Mouse (Mus musculus): Measurements from ENCODE around the gene Gm2a.
A peak's percentile ranks its signal among the peaks of the same experiment; 100 is the strongest.

The Gm2a gene

DNA sequence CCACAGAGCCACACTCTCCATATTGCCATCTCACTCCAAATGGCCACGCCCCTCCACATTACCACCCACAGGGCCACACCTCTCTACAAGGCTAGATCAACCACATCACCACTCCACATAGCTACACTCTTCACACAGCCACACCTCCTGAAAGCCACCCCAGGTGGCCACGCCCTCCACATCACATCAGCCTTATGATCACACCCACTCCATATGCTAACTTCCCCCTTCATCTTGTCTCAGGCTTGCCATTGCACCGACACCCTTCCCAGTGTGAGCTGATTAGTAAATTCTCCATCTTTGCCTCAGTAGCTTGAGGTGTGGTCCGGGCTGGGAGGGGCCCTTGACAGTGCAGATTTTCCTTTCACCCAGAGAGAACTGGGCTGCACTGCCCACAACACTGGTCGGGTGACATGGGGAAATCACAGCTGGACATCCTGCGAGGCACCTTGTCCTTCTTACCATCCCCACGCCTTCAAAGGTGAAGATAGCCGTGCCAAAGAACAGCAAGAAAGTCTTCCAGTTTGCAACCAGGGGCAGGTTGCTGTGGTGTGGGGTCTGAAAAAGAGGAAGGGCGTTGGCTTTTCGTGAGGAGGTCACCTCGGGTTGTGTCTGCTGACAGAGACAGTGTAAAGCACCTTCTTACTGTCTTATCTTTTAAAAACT, 33.3 kb downstream of the Gm2a start:
- no peak for DNase-seq (ENCODE audit: low read depth, low spot score)

DNA sequence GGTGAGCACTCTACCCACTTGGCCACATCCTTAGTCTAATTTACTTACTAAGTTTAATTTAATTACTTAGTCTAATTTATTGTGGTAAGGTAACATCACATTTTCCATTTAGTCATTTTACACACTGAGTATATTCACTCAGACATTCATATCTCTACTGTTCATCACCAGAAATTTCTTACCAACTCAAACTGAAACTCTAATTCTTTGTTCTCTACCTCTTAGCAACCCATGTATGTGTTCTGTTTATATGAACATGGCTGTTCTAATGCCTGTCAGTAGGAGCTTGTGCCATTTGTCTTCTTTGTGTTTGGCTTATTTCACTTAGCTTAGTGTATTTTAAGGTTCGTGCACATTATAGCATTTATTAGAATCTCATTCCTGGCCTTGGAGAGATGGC, 34.0 kb downstream of the Gm2a start:
- DNase-seq (ENCODE audit: low read depth, low spot score) = no peak

DNA sequence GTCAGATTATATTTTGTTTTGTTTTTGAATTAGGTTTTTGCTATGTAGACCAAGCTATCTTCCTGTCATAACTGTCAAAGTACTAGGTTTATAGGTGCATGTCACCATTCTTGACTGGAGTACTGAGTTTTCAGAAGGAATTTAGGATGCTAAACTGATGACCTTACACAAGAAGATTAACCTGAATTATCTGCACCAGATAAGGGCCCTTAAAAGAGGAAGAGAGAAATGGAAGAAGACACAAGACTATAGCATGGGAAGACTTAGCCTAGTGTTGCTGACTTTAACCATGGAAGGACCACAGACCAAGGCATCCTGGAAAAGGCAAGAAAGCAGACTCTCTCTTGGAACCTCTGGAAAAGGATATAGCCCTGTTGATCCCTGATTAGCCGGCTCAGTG, 35.3 kb downstream of the Gm2a start:
- no peak for DNase-seq (ENCODE audit: low read depth, low spot score)

DNA sequence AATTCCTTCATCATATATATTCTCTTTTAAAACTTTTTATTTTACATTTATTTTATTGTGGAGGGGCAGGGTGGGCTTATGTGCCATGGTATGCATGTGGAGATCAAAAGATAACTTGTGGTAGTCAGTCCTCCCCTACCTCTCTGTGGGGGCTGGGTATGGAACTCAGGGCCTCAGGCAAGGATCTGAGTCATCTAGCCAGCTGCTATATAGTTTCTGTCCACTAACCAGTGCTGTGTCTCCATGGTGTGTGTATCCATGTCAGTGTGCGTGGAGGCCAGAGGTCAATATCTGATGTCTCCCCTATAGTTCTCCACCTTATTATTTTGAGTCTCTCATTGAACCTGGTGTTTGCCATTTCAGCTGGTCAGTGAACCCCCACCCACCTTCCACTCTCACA, 36.5 kb downstream of the Gm2a start:
- DNase-seq (ENCODE audit: low read depth, low spot score) = peak; percentile 61

DNA sequence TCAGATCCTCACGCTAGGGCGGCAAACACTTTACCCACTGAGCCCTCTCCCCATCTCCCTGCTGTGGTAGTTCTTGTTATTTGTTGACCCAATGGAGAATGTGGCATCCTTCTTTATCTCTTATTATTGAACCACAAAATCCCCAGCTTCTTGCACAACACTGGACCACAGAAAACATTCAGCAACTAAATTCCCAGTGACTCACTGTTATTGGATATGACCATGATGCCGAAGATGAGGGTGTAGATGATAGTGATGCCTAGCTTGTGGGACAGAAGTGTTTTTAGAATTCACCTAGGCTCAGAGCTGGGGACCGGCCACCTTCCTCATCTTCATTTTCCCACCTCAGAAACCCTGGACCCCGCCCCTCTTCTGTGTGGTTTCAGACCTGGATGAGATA, 37.0 kb downstream of the Gm2a start:
- DNase-seq (ENCODE audit: low read depth, low spot score) = peak; percentile 73

DNA sequence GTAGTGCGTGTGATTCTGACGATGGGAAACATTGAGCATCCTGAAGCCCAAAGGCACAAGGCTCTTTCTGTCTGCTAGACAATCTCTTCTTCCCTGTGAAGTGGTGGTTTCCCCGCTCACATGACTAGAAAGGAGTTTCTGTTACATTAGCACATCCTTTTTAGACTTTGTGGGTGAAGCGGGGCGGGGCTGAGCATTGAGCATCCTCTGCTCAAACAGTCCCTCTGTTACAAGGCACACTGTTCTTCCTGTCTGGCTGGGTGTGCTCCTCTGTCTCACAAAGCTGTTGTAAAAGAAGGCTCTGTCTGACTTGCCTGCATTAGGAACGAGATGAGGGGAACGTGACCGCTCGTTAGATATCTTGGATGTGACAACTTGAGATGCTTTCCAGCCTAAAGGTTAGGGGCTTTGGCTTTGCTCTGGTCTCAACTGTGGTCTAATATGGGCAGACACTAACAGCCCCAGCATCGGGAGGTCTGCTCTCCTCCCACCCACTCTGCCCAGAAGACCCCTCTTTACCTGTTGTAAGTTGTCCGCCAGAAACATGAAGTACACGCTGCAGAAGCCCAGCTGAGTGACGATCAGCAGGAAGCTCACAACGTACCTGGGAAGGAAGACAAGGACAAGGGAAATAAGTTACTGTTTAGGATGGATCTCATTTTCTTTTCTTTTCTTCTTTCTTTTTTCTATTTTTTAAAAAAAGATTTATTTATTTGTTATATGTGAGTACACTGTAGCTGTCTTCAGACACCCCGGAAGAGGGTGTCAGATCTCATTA, 39.0 kb downstream of the Gm2a start:
- DNase-seq (ENCODE audit: low read depth, low spot score) = no peak

DNA sequence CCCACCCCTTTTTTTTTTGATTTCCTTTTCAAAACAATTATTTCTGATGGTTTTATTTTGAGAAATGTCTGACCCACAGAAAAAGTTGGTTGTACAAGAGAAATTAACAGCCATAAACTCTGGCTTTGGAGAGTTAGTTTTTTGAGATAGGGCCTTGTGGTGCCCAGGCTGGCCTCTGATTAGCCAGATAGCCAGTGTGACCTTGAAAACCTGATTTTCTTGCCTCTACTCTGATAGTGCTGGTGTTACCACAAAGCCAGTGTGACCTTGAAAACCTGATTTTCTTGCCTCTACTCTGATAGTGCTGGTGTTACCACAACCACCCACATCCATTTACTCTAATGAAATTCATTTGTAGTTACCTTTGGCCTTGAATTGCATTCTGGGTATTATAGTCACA, 39.7 kb downstream of the Gm2a start:
- no peak for DNase-seq (ENCODE audit: low read depth, low spot score)

DNA sequence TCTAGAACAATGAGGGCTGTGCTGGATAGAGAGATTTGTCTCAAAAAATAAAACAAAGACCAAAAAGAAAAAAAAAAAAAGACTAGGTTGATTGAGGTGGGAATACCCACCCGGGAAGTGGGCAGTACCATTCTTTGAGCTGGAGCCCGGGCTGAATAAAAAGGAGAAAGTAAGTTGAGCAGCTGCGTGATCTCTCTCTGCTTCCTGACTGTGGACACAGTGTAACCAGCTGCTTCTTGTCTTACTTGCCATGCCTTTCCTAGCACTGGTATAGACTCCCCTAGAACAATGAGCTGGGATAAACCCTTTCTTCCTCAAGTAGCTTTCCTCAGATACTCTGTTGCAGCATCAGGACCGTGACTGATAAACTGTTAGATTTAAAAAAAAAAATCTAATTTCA, 43.6 kb downstream of the Gm2a start:
- DNase-seq (ENCODE audit: low read depth, low spot score) = no peak

DNA sequence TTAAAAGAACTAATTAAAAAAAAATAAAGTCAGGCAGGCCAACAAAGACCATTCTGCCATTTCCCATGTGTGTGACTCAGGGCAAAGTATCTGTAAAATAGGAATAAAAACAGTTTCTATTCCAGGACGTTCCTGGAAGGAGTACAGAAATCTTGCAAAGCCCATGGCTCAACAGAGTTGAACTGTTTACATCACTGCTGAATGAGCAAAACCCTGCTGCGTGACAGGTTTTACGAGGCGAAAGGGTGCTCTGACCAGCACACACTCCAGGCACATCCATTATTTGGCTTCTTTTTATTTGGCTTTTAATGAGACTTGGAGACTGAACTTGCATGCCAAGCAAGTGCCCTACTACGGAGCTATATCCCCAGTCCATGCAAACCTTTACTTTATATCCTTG, 46.1 kb downstream of the Gm2a start:
- no peak for DNase-seq (ENCODE audit: low read depth, low spot score)

DNA sequence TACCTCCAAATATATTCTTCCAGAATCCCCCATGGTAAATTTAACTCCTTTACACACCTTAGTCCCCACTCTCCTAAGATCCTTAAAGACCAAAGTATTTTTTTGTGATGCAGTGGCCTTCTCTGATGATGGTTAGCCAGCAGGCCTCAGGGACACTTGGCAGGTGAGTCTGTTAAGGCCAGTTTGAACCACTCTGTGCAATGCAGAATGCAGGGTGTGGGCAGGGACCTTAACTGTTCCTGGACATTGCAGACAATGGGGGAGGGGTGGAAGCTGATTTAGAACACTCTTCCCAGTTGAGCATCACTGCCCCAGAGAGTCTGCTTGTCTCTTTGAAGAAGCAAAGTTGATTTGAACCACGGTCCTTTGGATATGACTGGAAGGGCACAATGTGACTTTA, 48.9 kb downstream of the Gm2a start:
- no peak for DNase-seq (ENCODE audit: low read depth, low spot score)

DNA sequence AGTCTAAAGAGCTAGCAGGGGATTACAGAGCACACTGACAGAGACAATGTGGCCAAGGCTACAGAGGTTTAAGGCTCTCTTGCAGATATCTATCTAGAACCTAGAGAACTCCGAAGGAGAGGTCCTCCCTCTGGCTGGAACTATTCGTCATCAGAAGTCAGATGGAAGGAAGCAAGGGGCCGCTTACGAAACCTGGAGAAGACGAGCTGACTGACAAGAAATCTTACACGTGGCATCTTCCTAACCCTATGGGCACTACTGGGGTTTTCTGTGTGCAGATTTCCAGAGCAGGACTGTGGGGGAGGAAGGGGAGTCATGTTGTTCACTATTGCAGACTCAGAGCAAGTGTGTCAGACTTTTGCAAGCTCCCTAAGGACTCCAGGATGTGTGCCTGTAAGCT, 49.5 kb downstream of the Gm2a start:
- DNase-seq (ENCODE audit: low read depth, low spot score) = no peak

DNA sequence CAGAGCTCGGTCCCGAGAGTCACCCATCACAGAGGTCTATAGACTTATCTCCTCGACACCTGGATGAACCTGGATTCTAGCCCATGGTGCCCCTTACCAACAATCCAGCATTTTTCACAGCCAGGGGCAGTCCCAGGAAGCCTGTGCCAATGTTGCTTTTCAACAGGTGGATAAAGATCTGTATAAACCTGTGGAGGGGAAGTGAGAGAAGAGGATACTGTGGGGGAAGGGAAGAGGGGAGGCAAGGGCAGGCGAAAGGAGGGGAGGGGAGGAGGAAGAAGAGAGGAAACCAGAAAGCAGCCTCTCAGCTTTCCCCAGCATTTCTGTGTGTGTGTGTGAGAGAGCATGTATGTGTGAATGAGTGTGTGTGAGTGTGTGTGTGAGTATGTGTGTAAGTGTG, 50.5 kb downstream of the Gm2a start:
- DNase-seq (ENCODE audit: low read depth, low spot score) = no peak

DNA sequence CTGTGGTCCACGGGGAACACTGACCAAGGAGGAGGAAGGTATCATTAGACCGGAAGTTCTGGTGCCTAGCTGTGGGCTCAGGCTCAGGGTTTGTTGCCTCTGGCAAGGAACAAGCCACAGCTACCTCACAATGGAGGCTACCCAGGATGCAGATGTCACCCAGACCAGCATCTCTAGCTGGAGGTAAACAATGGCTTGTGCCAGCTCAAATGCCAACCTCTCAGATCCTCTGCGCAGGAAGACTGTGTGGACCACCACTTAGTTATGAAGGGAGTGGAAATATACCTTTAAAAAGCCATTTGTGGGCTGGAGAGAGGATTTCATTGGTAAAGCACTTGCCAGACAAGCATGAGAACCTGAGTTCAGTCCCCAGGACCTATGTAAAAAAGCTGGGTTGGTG, 53.7 kb downstream of the Gm2a start, which contains the start of gene Slc36a3:
Gene Slc36a3 (minus strand): TSS at position 101 of the 400 bp plus-strand sequence.
- no peak for DNase-seq (ENCODE audit: low read depth, low spot score)

DNA sequence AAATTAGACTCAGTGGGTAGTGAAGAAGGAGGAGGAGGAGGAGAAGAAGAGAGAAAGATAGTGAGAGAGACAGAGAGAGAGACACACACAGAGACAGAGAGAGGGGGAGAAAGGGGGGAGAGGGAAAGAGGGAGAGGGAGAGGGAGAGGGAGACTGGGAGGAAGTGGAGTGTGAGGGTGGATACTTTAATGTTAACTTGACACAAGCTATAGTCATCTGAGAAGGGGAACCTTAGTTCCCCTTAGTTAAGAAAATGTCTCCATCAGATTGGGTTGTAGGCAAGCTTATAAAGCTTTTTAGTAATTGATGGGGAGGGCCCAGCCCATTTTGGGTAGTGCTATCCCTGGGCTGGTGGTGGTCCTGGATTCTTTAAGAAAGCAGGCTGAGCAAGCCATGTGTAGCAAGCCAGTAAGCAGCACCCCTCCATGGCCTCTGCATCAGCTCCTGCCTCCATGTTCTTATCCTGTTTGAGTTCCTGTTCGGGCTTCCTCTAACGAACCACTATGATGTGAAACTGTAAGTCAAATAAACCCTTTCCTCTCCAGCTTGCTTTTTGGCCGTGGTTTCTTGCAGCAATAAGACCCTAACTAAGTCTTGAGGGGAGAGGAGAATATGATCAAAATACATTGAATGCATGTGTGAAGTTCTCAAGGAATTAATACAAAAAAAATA, 56.6 kb downstream of the Gm2a start:
- no peak for DNase-seq (ENCODE audit: low read depth, low spot score)

DNA sequence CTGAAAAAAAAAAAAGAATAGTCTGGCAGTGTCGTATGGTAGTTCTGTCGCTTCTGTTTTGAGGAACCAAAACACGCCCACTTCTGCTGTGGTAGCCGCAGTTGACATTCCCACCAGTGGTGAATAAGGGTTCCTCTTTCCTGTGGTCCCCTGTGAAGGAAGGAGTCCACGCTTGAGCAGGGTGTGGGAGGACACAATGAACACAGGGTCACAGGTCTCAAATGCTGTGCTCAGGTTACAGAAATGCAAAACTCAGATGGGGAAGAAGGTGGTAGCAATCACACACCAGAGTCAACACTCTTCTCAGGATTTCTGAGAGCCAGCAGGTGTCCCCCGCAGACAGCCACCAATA, 57.1 kb downstream of the Gm2a start:
- DNase-seq (ENCODE audit: low read depth, low spot score) = no peak

DNA sequence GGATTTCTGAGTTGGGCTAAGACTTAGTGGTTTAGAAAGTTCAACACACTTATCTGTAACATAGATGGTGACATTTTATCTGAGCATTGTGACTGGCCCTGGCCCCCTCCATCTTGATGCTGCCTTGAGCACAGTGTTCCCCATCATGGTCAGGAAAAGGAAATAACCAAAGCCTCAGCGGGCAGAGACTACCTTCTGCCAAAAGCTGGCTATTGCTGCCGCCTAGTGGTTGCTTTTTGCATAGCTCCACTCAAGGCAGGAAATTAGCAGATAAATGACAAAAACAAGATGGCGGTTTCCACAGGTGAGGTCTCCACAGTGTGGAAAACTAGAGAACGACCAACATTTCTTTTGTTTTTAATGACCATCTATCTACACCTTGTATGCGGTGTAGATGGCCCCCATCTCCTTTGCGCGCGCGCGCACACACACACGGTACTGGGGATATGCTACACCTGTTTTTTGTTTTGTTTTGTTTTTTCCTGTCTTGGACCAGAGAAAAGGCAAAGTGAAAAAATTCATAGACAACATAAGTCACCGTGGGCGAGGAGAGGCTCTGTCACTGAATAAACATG, 61.0 kb downstream of the Gm2a start:
- DNase-seq (ENCODE audit: low read depth, low spot score) = peak; percentile 88

Data from 3T3-L1 (cell line).